Mouse (Mus musculus) liver, adult 2 months (tissue): ENCODE data around the gene Scnn1a.

Experiments
- CTCF ChIP-seq: fragments of 200-500 bp; IDR thresholded peaks from 2 replicates; pipeline ENCODE4 v1.5.1; 2011; ENCODE audit warnings: low read depth, low read length, control low read depth
- POLR2A ChIP-seq: fragments of 200-500 bp; IDR thresholded peaks from 2 replicates; pipeline ENCODE4 v1.6.1; 2011; ENCODE audit warnings: low read length, control low read depth; ENCODE audit not compliant: insufficient read depth; ENCODE audit errors: extremely low read depth

GRCm38 (mm10) chr6:125297149-125297820, 23.2 kb upstream of the Scnn1a start:
- no peak for TF ChIP-seq POLR2A
- no peak for TF ChIP-seq CTCF
